Mouse (Mus musculus) stomach, postnatal 0 days (tissue): ENCODE data around the gene Brinp2. TPM values are rescaled to one million over a fixed set of nuclear protein-coding genes. Genes with fewer than 3 reads are reported as not detected.

Experiments used
- ATAC-seq: fragments of 200-750 bp; cut with Nextera tagmentation; 2 replicates; pipeline ENCODE4 v1.8.0; 2017; ENCODE audit not compliant: low FRiP score, low TSS enrichment
- DNase-seq: peaks from one replicate; pipeline ENCODE4 v3.0.0-alpha.2; 2016; ENCODE audit warnings: low spot score
- H3K27ac ChIP-seq: fragments of 300-500 bp; sonication (generic); replicated peaks from 2 replicates; pipeline ENCODE4 v1.5.1; 2014; ENCODE audit warnings: mild to moderate bottlenecking, control low read depth
- H3K27me3 ChIP-seq: fragments of 300-500 bp; sonication (generic); 2 replicates; pipeline ENCODE4 v1.6.1; 2014; ENCODE audit warnings: low read length; ENCODE audit not compliant: control insufficient read depth, insufficient read depth
- H3K36me3 ChIP-seq: fragments of 300-500 bp; sonication (generic); 2 replicates; pipeline ENCODE4 v1.6.1; 2014; ENCODE audit warnings: low read length, mixed read lengths; ENCODE audit not compliant: control insufficient read depth, insufficient read depth
- H3K4me1 ChIP-seq: fragments of 300-500 bp; sonication (generic); replicated peaks from 2 replicates; pipeline ENCODE4 v1.6.1; 2014; ENCODE audit warnings: antibody characterized with exemption; ENCODE audit not compliant: control insufficient read depth, insufficient read depth
- H3K4me2 ChIP-seq: fragments of 300-500 bp; sonication (generic); replicated peaks from 2 replicates; pipeline ENCODE4 v1.6.1; 2014; ENCODE audit warnings: low read depth, mild to moderate bottlenecking, control low read depth, moderate library complexity
- H3K4me3 ChIP-seq: fragments of 300-500 bp; sonication (generic); 2 replicates; pipeline ENCODE4 v1.5.1; 2014; ENCODE audit warnings: low read depth, low read length, control low read depth
- H3K9ac ChIP-seq: fragments of 300-500 bp; sonication (generic); 2 replicates; pipeline ENCODE4 v1.6.1; 2014; ENCODE audit warnings: mild to moderate bottlenecking, low read length, control low read depth, mixed read lengths
- H3K9me3 ChIP-seq: fragments of 300-500 bp; sonication (generic); 2 replicates; pipeline ENCODE4 v1.6.1; 2016; ENCODE audit warnings: low read length; ENCODE audit not compliant: control insufficient read depth
- CTCF ChIP-seq: IDR thresholded peaks from 2 replicates; pipeline ENCODE4 v1.5.1; 2016; ENCODE audit warnings: antibody characterized with exemption, low read depth, mild to moderate bottlenecking, moderate library complexity
- EP300 ChIP-seq: optimal IDR thresholded peaks from 2 replicates; pipeline ENCODE3; 2016; ENCODE audit warnings: antibody characterized with exemption
- WGBS: fragments of 180-500 bp; shearing (Covaris S2); extraction: QIAGEN DNeasy Blood & Tissue Kit; methylation state at CpG from one replicate; pipeline ENCODE4 v1.1.7; 2014; 5-methylcytosine and 5-hydroxymethylcytosine counted together
- polyA plus RNA-seq: library from polyadenylated mRNA; unstranded; fragments of >200 nt; fragmentation: Nextera tagmentation; extraction: Ambion mirVana; gene quantifications from 2 replicates; pipeline ENCODE4 v1.2.1, GENCODE M21; 2015

Gene Brinp2
- polyA plus RNA-seq, 1 experiment from 2014 or later: 0.99 TPM

DNA sequence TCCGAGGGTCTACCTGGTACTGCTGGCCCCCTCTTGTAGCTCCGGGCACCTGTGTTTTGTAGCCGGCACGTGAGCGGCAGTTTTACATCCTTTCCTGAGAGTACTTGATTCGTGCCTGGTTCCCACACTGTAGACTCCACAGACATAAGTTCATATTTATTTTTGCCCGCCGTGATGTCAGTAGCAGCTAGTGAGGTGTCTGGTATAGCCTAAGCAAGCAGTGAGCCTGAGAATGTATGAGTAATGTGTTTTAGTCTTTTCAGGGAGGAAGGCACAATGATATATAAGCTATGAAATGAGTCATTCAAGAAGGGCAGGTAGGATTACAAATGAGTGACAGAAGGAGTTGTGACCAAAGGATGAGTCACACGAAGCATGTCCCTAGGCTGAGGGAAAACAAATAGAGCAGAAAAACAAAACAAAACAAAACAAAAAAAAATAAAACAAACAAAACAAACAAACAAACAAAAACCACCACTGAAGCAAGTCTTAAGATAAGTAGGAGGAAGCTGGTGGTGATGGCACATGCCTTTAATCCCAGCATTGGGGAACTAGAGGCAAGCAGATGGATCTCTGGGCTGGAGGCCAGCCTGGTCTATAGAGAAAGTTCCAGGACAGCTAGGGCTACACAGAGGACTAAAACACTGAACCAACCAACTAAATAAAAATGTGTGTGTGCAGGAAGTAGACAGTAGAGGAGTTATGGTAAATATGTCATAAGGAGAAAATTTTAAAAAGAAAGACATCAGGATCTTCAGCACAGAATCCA lies 100.0 kb downstream of the Brinp2 start:
- TF ChIP-seq CTCF (no peak), EP300 (no peak)
- ATAC-seq (no peak), DNase-seq (no peak)
- Histone ChIP-seq H3K4me3 (no peak overlapping the region), H3K27me3 (no peaks in the 10 kb centered on the region), H3K9me3 (no peaks in the 10 kb centered on the region), H3K4me1 (no peaks in the 10 kb centered on the region), H3K27ac (no peak overlapping the region), H3K36me3 (no peaks in the 10 kb centered on the region), H3K4me2 (no peak overlapping the region), H3K9ac (no peak overlapping the region)
- 79% methylated on average over 9 of the region's 9 CpGs for WGBS

DNA sequence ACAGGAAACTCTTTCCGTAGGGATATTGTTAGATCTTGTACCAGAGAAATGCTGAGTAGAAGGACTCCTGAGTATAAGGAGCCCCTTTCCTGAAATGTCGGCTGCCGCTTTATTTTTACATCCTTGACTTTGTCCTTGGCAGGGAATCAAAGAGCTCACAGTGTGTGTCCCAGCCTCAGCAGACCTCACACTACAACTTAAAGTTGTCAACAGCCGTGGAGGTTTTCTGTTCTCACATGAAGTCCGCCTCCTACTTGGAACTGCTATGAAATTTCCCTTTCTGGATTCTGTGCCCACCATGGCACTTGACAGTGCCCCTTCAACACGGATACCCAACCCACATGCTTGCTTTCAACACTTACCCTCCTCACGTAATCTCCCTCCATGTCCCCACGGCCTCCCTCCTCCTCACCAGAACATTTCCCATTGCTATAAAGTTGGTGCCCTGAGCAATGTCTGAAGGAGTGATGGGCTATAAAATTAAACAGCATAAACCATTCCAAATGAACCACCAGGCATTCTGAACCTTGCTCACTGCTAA lies 103.4 kb downstream of the Brinp2 start:
- Histone ChIP-seq H3K4me1 (no peaks in the 10 kb centered on the region), H3K27me3 (no peaks in the 10 kb centered on the region), H3K36me3 (no peaks in the 10 kb centered on the region), H3K9me3 (no peaks in the 10 kb centered on the region), H3K9ac (no peak overlapping the region), H3K4me3 (no peak overlapping the region), H3K27ac (no peak overlapping the region), H3K4me2 (no peak overlapping the region)
- 81% methylated on average over 8 of the region's 8 CpGs for WGBS
- TF ChIP-seq EP300 (no peak), CTCF (no peak)
- no peak for DNase-seq
- ATAC-seq: no peak

DNA sequence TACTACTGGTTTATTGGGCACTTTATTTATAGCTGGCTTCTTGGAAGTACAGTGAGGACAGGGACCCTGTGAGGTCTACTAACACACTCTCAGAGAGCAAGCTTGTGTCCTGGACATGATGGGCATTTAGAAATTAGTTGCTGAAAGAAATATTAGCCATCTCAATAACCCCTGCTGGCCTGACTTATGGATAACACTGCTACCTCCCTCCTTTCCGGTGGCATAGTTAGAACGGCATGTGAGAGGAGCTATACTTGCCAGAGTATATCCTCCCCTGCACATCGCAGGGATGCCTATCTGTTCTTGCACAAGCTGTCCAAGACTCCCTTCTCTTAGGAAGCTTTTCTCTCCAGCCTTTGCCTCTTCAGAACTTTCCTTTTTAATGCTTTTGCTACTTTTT lies 107.9 kb downstream of the Brinp2 start:
- H3K9me3 ChIP-seq: no peaks in the 10 kb centered on the region
- WGBS: 79% methylated on average over 3 of the region's 3 CpGs

GRCm38 (mm10) chr1:158246476-158247153 lies 109.5 kb downstream of the Brinp2 start:
- DNase-seq (no peak), ATAC-seq (no peak)
- Histone ChIP-seq H3K27ac (no peak overlapping the region), H3K9ac (no peak overlapping the region), H3K9me3 (no peaks in the 10 kb centered on the region), H3K36me3 (no peaks in the 10 kb centered on the region), H3K4me1 (no peaks in the 10 kb centered on the region), H3K4me2 (no peak overlapping the region), H3K4me3 (no peak overlapping the region), H3K27me3 (no peaks in the 10 kb centered on the region)
- 88% methylated on average over 14 of the region's 14 CpGs for WGBS
- TF ChIP-seq EP300 (no peak), CTCF (no peak)

More for the DNA sequence above, 107.9 kb downstream of the Brinp2 start:
- Histone ChIP-seq H3K9ac (no peak overlapping the region), H3K36me3 (no peaks in the 10 kb centered on the region), H3K27me3 (no peaks in the 10 kb centered on the region), H3K4me2 (no peak overlapping the region), H3K4me3 (no peak overlapping the region), H3K27ac (no peak overlapping the region), H3K4me1 (no peaks in the 10 kb centered on the region)
- ATAC-seq (no peak), DNase-seq (no peak)
- no peak for TF ChIP-seq EP300
- no peak for TF ChIP-seq CTCF

DNA sequence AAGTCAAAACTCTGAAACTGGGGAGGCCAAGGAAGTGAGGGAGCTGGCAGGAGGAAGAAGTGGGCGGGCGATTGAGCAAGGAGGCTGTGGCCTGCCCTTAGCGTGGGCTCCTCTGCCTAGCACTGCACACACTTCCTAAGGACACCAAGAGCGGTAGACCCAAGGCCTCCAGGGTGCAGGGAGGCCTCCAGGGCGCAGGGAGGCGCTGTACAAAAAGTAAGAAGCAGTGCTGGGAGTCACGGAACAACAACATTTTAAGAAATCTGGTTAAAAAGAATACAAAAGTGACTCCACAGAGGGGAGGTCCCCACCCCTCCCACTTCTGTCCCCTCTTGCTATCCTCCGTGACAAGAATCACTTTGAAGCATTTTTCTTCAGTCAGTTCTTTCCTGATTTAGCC lies 110.6 kb downstream of the Brinp2 start:
- ATAC-seq: no peak
- 78% methylated on average over 8 of the region's 8 CpGs for WGBS

GRCm38 (mm10) chr1:158244016-158244415 lies 112.1 kb downstream of the Brinp2 start:
- TF ChIP-seq EP300: no peak
- TF ChIP-seq CTCF: no peak
- Histone ChIP-seq H3K4me1 (no peaks in the 10 kb centered on the region), H3K27ac (no peak overlapping the region), H3K9me3 (no peaks in the 10 kb centered on the region), H3K27me3 (no peaks in the 10 kb centered on the region), H3K4me2 (no peak overlapping the region), H3K9ac (no peak overlapping the region), H3K4me3 (no peak overlapping the region), H3K36me3 (no peaks in the 10 kb centered on the region)
- DNase-seq (no peak), ATAC-seq (no peak)
- WGBS: 93% methylated on average over 3 of the region's 3 CpGs

More for the DNA sequence above, 110.6 kb downstream of the Brinp2 start:
- no peaks in the 10 kb centered on the region for H3K36me3 ChIP-seq
- TF ChIP-seq CTCF (no peak), EP300 (no peak)
- no peak overlapping the region for H3K9ac ChIP-seq
- H3K4me3 ChIP-seq: no peak overlapping the region
- no peaks in the 10 kb centered on the region for H3K27me3 ChIP-seq
- H3K4me2 ChIP-seq: no peak overlapping the region
- no peak for DNase-seq
- H3K9me3 ChIP-seq: no peaks in the 10 kb centered on the region
- no peaks in the 10 kb centered on the region for H3K4me1 ChIP-seq
- no peak overlapping the region for H3K27ac ChIP-seq
